Mouse (Mus musculus) embryonic facial prominence, embryonic 13.5 days (tissue): ENCODE data around the gene Babam2. TPM values are rescaled to one million over a fixed set of nuclear protein-coding genes. Genes with fewer than 3 reads are reported as not detected.
"Not testable (repeated sequence)": the region's sequence is repeated elsewhere in the genome, so short reads cannot be mapped to it uniquely, and the experiment has no call there.

ENCODE experiments used
- ATAC-seq: fragments of 200-750 bp; cut with Nextera tagmentation; 2 replicates; pipeline ENCODE4 v1.8.0; 2017; ENCODE audit warnings: low read depth; ENCODE audit not compliant: insufficient number of reproducible peaks, insufficient read depth, low FRiP score, low TSS enrichment
- H3K27ac ChIP-seq: fragments of 300-500 bp; sonication (generic); 2 replicates; pipeline ENCODE4 v1.5.1; 2015; ENCODE audit warnings: moderate library complexity, mild to moderate bottlenecking, inconsistent platforms
- H3K27me3 ChIP-seq: fragments of 300-500 bp; sonication (generic); 2 replicates; pipeline ENCODE4 v1.6.1; 2015; ENCODE audit warnings: mild to moderate bottlenecking, inconsistent platforms
- H3K36me3 ChIP-seq: fragments of 300-500 bp; sonication (generic); 2 replicates; pipeline ENCODE4 v1.6.1; 2015; ENCODE audit warnings: mild to moderate bottlenecking, inconsistent platforms
- H3K4me1 ChIP-seq: fragments of 300-500 bp; sonication (generic); 2 replicates; pipeline ENCODE4 v1.6.1; 2015; ENCODE audit warnings: inconsistent platforms
- H3K4me2 ChIP-seq: fragments of 300-500 bp; sonication (generic); 2 replicates; pipeline ENCODE4 v1.6.1; 2015; ENCODE audit warnings: moderate library complexity, mild to moderate bottlenecking, inconsistent platforms
- H3K4me3 ChIP-seq: fragments of 300-500 bp; sonication (generic); 2 replicates; pipeline ENCODE4 v1.5.1; 2015; ENCODE audit warnings: mild to moderate bottlenecking, inconsistent platforms
- H3K9ac ChIP-seq: fragments of 300-500 bp; sonication (generic); 2 replicates; pipeline ENCODE4 v1.6.1; 2015; ENCODE audit warnings: mild to moderate bottlenecking, inconsistent platforms
- H3K9me3 ChIP-seq: fragments of 300-500 bp; sonication (generic); 2 replicates; pipeline ENCODE4 v1.6.1; 2016; ENCODE audit warnings: inconsistent platforms
- WGBS: fragments of 180-500 bp; shearing (Covaris S2); methylation state at CpG from one replicate; pipeline ENCODE4 v1.1.7; 2015; ENCODE audit warnings: mixed read lengths; 5-methylcytosine and 5-hydroxymethylcytosine counted together
- polyA plus RNA-seq: library from polyadenylated mRNA; unstranded; fragments of >200 nt; fragmentation: Nextera tagmentation; extraction: Ambion mirVana; gene quantifications from 2 replicates; pipeline ENCODE4 v1.2.1, GENCODE M21; 2015

Gene Babam2
- polyA plus RNA-seq, 1 experiment from 2014 or later, result 50.1 TPM

DNA sequence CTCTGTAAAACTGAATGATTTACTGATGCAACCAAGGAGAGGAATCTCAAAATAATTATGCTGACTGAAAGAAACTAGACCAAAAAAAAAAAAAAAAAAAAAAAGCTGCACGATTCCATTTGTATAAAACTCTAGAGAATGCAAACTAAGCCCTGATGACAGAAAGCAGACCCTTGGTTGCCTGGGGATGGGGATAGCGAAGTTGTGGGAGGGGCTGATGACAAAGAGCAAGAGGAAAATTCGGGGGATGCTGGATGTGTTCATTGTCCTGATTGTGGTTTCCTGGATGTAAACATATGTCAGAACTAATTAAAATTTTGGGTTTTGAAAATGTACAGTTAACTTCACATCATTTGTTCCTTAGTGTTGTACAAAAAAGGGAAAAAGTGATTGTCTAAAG lies 257.7 kb downstream of the Babam2 start:
- ATAC-seq, result no peak
- Histone ChIP-seq H3K27me3 (no peaks in the 10 kb centered on the region), H3K9ac (no peak overlapping the region), H3K27ac (peak overlapping the region; percentile 66; the same call in 1 of the 2 replicates), H3K4me3 (no peak overlapping the region), H3K36me3 (no peaks in the 10 kb centered on the region), H3K4me2 (no peak overlapping the region), H3K4me1 (0 out of 2 replicates have a peak, but pooled peaks cover 3% of the 10 kb centered on the region), H3K9me3 (no peaks in the 10 kb centered on the region)
- WGBS, result 46% methylated on average over 3 of the region's 3 CpGs

DNA sequence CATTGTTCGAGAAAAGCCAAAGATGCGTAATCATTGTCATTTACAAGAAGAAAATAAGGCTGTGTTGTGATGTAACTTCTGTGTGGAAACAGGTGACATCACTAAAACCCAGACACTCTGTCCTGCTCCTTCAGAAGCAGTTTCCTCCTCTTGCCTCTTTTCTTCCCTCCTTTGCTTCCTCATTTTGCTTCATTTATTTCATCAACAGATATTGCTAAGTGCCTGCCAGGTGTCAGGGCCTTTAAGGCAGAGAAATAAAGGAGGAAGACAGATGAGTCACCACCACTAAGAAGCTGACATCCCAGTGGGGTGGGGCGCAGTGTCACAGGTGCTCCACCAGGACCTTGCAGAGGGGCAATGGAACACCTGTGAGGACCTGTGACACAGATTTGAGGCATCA lies 258.9 kb downstream of the Babam2 start:
- Histone ChIP-seq H3K4me3 (no peak overlapping the region), H3K27me3 (no peaks in the 10 kb centered on the region), H3K36me3 (no peaks in the 10 kb centered on the region), H3K9ac (no peak overlapping the region), H3K4me1 (0 out of 2 replicates have a peak, but pooled peaks cover 3% of the 10 kb centered on the region), H3K27ac (peak overlapping the region; percentile 52; the same call in 1 of the 2 replicates), H3K4me2 (no peak overlapping the region), H3K9me3 (no peaks in the 10 kb centered on the region)
- ATAC-seq, result no peak
- WGBS, result 93% methylated on average over 3 of the region's 3 CpGs

DNA sequence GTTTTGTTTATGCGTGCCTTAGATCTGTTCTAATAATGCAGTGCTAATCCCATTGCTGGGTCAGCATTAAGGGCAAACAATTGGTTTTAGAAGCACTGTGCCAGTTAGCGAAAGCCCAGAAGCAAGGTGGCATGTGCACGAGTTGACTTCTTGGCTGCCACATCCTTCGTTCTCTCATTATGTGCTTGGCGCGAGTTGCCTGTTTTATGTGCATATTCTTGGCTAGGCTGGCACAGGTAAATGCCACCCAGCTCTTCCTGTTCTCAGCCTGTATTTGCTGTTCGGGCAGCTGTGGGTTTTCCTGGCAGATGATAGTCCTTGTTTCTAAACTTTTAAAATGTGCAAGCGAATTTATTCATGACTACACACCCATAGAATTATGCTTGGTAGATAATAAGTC lies 262.4 kb downstream of the Babam2 start:
- H3K4me1 ChIP-seq, result 0 out of 2 replicates have a peak, but pooled peaks cover 3% of the 10 kb centered on the region
- H3K9ac ChIP-seq, result no peak overlapping the region
- H3K9me3 ChIP-seq, result no peaks in the 10 kb centered on the region
- H3K27me3 ChIP-seq, result no peaks in the 10 kb centered on the region
- no peak overlapping the region for H3K4me3 ChIP-seq
- H3K36me3 ChIP-seq, result no peaks in the 10 kb centered on the region
- no peak overlapping the region for H3K27ac ChIP-seq
- 92% methylated on average over 8 of the region's 8 CpGs for WGBS
- H3K4me2 ChIP-seq, result no peak overlapping the region
- ATAC-seq, result no peak

DNA sequence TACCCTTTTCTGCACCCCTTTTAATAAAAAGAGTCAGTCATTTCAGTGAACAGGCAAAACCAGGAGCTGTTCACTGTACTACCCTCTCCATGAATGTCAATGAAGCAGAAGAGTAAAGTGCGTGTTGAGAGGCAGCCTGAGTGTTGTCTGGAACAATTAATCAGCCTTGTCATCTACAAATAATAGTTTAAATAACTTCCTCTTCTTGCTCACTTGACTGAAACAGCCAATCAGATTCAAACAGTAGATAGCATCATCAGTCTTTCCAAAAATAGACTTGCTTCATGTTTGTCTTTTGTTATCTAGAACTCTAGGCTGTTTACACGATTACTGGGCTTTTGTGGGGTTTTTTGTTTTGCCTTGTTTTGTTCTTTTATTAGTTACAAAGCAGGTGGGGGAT lies 263.9 kb downstream of the Babam2 start:
- H3K9ac ChIP-seq, result no peak overlapping the region
- 66% methylated on average over 2 of the region's 2 CpGs for WGBS
- 0 out of 2 replicates have a peak, but pooled peaks cover 2% of the 10 kb centered on the region for H3K4me1 ChIP-seq
- no peak overlapping the region for H3K4me3 ChIP-seq
- H3K27ac ChIP-seq, result no peak overlapping the region
- no peaks in the 10 kb centered on the region for H3K27me3 ChIP-seq
- ATAC-seq, result no peak
- H3K9me3 ChIP-seq, result no peaks in the 10 kb centered on the region
- H3K36me3 ChIP-seq, result no peaks in the 10 kb centered on the region
- no peak overlapping the region for H3K4me2 ChIP-seq

DNA sequence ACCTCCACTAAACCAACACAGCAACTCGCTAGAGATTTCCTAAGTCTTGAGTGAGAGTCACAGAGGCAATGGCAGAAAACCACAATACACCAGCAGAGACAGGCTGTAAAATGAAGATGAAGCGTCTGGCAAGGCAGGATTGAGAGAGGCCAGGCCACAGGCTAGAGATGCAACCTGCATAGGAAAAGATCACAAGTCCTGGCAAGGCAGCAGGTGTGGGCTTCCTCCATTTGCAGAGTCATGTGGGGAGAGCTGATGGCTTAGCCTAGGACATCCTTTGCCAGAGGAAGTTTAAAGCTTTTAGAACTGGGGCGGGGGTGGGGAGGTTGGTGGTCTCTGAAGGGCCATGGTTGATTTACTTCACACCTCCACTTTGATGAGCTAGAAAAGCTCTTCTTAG lies 264.9 kb downstream of the Babam2 start:
- WGBS, result 80% methylated on average over 3 of the region's 3 CpGs
- Histone ChIP-seq H3K27ac (no peak overlapping the region), H3K36me3 (no peaks in the 10 kb centered on the region)

DNA sequence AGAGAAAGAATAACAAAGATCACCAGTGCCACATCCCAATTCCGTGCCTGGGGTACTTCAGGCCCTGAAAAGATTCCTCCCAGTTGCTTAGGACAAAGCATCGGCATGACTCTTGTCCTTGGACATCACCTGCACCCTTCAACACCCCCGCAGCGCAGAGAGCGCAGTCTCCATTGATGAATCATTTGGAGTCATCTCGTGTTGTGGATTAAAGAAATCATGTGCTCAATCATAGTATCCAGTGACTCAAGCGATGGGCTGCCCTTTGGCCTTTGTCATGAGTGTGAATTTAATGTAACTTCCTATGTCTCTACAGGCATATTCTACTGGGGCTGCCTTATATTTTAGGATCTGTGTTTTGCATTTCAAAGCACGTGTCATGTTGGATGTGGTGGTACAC lies 265.9 kb downstream of the Babam2 start:
- H3K9ac ChIP-seq, result no peak overlapping the region
- no peak overlapping the region for H3K4me2 ChIP-seq
- no peaks in the 10 kb centered on the region for H3K27me3 ChIP-seq
- H3K4me3 ChIP-seq, result no peak overlapping the region
- no peak for ATAC-seq
- 87% methylated on average over 8 of the region's 8 CpGs for WGBS
- H3K27ac ChIP-seq, result no peak overlapping the region
- H3K9me3 ChIP-seq, result no peaks in the 10 kb centered on the region
- no peaks in the 10 kb centered on the region for H3K36me3 ChIP-seq
- peaks cover 8% of the 10 kb centered on the region for H3K4me1 ChIP-seq

More for the DNA sequence above, 264.9 kb downstream of the Babam2 start:
- ATAC-seq, result no peak
- Histone ChIP-seq H3K9me3 (no peaks in the 10 kb centered on the region), H3K27me3 (no peaks in the 10 kb centered on the region), H3K4me2 (no peak overlapping the region), H3K4me1 (no peaks in the 10 kb centered on the region), H3K4me3 (no peak overlapping the region), H3K9ac (no peak overlapping the region)

DNA sequence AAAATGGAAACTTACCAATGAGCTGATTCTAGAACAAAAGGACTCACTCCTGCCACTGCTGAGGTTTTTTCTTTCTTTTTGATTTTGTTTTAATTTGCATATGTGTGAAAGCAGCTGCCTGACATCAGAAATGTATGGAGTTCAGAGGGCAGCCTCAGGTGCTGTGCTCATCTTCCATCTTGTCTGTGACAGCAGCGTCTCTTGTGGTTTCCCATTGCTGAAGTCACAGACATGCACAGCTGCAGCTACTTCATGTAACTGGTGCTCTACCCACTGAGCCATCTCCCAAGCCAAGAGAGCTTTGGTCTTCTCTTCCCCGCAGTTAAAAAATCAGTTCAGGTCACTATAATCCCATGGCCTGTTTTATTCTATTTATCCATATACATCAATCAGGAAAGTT lies 266.4 kb downstream of the Babam2 start:
- Histone ChIP-seq H3K9me3 (no peaks in the 10 kb centered on the region), H3K4me3 (no peak overlapping the region), H3K27me3 (no peaks in the 10 kb centered on the region), H3K36me3 (no peaks in the 10 kb centered on the region), H3K27ac (no peak overlapping the region), H3K4me2 (no peak overlapping the region), H3K9ac (no peak overlapping the region), H3K4me1 (peaks cover 9% of the 10 kb centered on the region)
- 92% methylated on average over 2 of the region's 2 CpGs for WGBS
- no peak for ATAC-seq

DNA sequence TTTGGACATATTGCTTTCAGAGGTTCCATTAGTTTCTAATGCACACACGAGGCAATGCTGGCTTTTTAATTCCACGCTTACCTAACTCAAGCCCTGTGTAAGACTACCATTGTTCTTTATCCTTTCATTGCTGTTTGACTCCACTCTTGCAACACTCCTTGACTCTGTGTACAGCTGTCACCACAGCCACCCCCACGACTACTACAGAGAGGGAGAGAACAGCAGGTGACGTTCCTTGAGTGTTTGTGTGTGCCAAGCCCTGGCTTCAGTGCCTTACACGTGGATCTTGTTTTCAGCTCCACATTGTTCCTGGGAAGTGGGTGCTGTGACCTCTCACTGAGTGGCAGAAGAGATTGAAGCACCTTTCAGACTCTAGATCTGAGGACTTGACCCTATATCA lies 269.3 kb downstream of the Babam2 start:
- no peak overlapping the region for H3K4me3 ChIP-seq
- no peaks in the 10 kb centered on the region for H3K9me3 ChIP-seq
- H3K4me2 ChIP-seq, result no peak overlapping the region
- no peak overlapping the region for H3K27ac ChIP-seq
- no peak for ATAC-seq
- no peak overlapping the region for H3K9ac ChIP-seq
- H3K4me1 ChIP-seq, result peaks cover 9% of the 10 kb centered on the region
- no peaks in the 10 kb centered on the region for H3K27me3 ChIP-seq
- H3K36me3 ChIP-seq, result no peaks in the 10 kb centered on the region
- WGBS, result 74% methylated on average over 5 of the region's 5 CpGs

DNA sequence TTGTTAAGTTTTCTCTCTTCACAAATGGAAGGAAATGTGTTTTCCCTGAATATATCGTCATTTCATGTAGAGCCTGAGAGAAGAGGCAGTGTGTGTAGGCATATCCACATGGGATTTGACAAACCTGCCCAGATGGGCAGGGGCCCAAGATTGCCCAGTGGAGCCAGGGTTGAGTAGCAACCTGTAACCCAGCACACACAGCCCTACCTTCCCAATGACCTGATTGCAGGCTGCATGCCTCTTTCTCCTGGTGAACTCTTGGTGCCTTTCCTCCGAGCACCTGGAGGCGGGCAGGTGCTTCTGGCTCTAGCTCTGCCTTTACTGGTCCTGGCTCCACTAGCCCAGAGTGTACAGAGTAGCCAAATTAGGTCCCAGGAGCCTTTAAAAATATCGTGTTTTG lies 270.0 kb downstream of the Babam2 start:
- Histone ChIP-seq H3K4me1 (peaks cover 9% of the 10 kb centered on the region), H3K27me3 (no peaks in the 10 kb centered on the region), H3K4me3 (no peak overlapping the region), H3K4me2 (no peak overlapping the region), H3K9me3 (no peaks in the 10 kb centered on the region), H3K27ac (no peak overlapping the region), H3K36me3 (no peaks in the 10 kb centered on the region), H3K9ac (no peak overlapping the region)
- WGBS, result 79% methylated on average over 4 of the region's 4 CpGs
- no peak for ATAC-seq

DNA sequence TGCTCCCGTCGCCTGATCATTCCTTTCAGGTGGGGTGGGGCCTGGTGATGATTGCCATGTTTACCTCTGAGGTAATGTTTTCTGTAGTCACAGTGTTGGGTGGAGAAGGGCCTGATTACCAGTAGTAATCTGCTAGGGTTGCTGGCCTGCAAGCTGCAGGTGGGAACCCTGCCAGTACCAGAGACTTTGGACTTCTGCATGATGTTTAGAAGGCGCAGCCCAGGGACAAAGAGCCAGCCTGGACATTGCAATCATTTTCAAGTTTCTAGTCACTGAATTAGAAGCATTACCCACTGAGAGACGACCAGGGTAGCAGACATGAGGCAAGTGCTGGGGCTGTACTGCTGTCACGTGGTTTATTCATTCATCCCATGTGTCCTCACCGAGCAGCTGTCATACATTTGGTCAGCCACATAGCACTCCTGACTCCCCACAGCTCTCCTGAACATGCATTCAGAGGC lies 270.6 kb downstream of the Babam2 start:
- H3K4me3 ChIP-seq, result no peak overlapping the region
- no peaks in the 10 kb centered on the region for H3K36me3 ChIP-seq
- ATAC-seq, result no peak
- 53% methylated on average over 6 of the region's 6 CpGs for WGBS
- H3K4me1 ChIP-seq, result peaks cover 9% of the 10 kb centered on the region
- no peak overlapping the region for H3K4me2 ChIP-seq
- peak overlapping the region; percentile 33; the same call in 1 of the 2 replicates for H3K9ac ChIP-seq
- H3K27me3 ChIP-seq, result no peaks in the 10 kb centered on the region
- H3K27ac ChIP-seq, result no peak overlapping the region
- no peaks in the 10 kb centered on the region for H3K9me3 ChIP-seq

DNA sequence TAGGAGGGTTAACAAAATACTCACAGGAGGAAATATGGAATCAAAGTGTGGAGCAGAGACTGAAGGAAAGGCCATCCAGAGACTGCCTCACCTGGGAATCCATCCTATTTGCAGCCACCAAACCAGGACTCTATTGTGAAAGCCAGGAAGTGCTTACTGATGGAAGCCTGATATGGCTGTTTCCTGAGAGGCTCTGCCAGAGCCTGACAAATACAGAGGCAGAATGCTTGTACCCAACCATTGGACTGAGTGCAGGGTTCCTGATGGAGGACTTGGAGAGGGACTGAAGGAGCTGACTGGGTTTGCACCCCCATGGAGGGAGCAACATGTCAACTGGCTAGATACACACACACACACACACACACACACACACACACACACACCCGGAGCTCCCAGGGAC lies 274.9 kb downstream of the Babam2 start:
- H3K27me3 ChIP-seq, H3K4me1 ChIP-seq, H3K9me3 ChIP-seq, H3K9ac ChIP-seq, H3K36me3 ChIP-seq, H3K4me3 ChIP-seq, ATAC-seq, H3K27ac ChIP-seq, H3K4me2 ChIP-seq: not testable (repeated sequence)
- 92% methylated on average over 1 of the region's 1 CpGs for WGBS

DNA sequence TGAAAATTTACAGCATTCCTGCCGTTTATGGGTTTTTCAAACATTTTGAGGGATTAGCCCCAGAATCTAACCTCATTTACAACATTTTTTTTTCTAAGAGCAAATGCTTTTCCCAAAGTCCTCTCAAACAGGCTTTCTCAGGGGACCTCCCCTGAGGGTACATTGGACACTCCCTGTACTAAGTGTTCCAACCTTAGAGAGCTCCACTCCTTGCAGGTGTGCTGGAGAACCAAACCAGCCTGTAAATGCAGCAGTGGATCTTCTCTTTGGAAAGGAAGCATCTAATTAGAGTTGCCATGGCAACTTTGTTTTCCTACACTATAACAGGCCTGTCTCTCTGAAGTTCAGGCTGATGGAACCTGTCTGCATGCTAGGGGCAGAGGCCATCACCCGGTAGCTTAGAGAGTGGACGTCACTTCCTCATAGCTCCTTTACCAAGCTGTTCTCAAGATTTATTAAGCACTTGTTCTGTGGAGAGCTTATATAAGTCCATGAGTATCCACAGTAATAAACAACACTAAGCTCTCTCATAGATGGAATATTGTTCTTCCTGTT lies 277.2 kb downstream of the Babam2 start:
- no peak overlapping the region for H3K4me3 ChIP-seq
- 43% methylated on average over 3 of the region's 3 CpGs for WGBS
- H3K4me1 ChIP-seq, result no peaks in the 10 kb centered on the region
- no peaks in the 10 kb centered on the region for H3K27me3 ChIP-seq
- no peaks in the 10 kb centered on the region for H3K9me3 ChIP-seq
- ATAC-seq, result no peak
- H3K9ac ChIP-seq, result no peak overlapping the region
- H3K36me3 ChIP-seq, result no peaks in the 10 kb centered on the region
- no peak overlapping the region for H3K27ac ChIP-seq
- H3K4me2 ChIP-seq, result no peak overlapping the region
